Mouse (Mus musculus): ENCODE measurements at regions not wholly inside any gene's neighbourhood (a gene's known extent, or its start where the extent isn't known, plus 50 kb on each side); places are given as distances from the start of the nearest gene placed in this dataset.
A peak's percentile ranks its signal among the peaks of the same experiment; 100 is the strongest.

DNA sequence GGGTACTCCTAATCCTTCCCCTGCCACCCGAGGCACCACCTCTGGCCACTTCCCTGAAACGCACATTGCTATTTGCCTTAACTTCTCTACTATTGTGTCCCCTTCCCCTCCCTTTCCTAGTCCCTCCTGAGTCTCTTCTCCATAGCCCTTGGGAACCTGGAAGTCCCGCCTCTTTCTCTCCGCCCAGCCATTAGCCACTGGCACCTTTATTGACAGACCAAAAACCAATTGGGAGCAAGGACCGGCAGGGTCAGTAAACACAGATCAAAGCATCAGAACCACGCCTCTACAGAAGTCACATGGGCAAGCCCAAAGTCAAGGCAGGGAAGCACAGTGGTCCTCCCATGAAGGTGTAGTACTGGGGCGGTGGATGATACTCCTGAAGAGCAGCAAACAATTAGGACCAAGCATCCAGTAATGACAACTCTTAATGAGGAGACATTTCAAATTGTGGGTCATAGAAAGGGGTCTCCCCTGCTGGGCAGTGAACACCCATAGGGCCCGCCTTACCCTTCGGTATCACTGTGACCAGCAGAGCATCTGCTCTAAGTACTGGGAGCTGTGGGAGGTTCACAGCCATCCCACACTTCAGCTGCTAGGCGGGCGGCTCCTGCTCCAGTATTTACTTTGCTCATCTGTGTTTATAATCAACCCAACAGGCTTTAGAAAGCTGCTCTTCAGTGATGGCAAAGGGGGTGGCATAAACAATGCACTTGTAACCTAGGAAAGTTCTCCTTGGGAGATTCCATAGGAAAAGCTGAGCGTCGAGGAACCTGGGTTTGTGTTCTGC is 226.5 kb upstream of the Mphosph6 start:
- DNase-seq (ENCODE audit: low spot score): no peak

DNA sequence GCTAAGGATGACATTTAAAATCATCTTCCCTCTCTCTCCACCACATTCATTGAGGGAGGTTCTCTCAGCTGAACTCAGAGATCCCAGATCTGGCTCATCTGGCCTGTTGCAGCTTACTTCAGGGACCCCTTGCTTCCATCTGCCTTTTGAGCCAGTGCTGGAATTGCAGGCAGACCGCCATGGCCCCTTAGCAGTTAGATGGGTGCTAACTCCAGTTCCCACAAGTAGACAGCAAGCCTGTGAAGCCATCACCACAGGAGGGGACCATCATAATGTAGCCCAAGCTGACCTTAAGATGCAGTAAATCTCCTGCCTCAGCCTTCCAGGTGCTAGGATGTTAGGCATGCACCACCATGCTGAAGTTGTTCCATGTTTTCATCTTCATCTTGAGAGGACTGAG is 221.7 kb upstream of the Mphosph6 start:
- no peak for DNase-seq (ENCODE audit: low spot score)

DNA sequence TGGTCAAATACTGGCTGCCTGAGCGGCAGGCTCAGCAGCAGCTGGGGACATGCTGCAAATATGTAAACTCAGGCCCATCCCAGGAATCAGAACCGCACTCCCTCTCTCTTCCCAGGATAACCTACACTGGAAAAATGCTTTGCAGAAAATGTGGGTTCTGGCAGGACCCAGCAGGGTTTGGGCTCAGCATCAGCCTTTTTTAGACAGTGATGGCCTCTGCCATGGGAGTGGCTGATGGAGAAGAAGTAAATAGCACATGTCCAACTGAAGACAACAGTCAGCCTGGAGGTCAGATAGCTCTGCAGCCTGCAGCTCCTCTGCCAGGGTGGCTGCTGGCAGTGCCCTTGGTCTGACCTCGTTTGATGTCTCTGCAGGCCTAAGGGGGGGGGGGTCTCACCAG is 220.2 kb upstream of the Mphosph6 start:
- DNase-seq (ENCODE audit: low spot score): no peak

DNA sequence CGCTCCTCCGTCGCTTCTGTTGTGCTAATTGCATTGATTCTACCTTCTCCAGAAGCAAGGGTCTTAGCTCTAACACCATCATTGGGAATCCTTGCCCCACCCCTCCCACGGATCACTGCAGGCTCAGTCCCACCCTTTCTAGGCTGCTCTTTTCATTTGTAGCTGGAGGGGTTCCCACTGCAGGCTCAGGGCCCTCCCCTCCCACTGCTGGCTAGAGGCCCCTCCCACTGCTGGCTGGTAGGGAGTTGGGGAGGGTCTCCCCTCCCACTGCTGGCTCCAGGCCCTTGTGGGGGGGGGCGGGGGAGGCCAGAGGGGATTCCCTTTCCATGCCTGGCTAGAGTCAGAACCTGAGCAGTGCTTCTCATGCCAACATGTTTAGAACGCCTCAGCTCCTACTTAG is 215.5 kb upstream of the Mphosph6 start:
- DNase-seq (ENCODE audit: low spot score): no peak

DNA sequence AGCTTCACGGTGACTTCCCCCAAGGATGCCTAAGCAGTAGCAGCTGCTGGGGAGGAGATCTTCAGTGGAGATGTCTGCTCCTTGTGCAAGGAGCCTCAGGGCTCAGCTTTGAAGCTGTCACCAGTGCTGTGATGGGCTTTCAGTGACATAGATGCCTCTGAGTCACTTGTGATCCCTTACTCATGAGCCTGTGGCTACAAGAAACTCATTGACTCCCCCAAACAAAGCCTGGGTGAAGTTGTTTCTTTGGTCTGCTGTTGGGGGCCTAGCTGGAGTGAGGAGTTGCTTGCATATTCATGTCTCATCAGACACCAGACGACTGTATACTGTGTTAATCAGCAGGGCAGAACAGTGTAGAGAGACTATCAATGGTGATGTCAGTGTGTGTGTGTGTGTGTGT is 203.4 kb upstream of the Mphosph6 start:
- DNase-seq (ENCODE audit: low spot score): no peak

DNA sequence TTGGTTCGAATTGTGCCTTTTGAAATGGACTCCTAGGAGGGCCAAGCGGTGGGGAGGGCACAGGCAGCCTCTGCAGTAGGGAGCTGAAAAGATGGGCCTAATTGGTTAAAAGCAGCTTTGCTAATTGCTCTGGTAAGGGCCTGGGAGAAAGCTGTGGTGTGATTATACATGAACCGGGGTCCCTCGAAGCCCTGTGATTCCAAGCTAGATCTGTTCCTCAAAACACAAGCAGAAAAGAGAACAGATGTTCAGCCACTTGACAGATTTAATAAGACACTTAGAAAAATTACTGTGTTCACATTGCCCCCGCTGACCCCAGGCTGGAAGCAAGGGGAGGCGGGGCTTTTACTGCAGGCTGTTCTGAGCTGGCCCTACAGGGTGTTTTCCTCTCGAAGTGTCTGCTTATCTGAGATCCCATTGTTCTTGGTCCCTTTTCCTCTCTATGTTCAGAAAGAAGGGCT is 202.7 kb upstream of the Mphosph6 start:
- DNase-seq (ENCODE audit: low spot score): no peak

DNA sequence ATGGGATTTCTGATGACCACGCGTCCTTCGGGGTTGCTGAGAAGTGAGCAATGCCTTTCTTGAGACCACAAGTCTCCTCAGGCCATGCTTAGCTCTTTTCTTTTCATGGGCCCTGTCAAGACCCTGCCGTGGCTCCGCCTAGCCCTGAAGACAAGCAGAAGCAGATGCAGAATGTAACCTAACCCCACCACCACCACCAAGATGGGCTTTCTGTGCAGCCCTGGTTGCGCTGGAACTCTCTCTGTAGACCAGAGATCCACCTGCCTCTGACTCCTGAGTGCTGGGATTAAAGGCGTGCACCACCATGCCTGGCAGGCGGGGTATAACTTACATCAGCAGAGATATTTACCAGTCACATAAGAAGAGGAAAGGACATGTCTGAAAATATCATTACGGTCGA is 199.4 kb upstream of the Mphosph6 start:
- no peak for DNase-seq (ENCODE audit: low spot score)

DNA sequence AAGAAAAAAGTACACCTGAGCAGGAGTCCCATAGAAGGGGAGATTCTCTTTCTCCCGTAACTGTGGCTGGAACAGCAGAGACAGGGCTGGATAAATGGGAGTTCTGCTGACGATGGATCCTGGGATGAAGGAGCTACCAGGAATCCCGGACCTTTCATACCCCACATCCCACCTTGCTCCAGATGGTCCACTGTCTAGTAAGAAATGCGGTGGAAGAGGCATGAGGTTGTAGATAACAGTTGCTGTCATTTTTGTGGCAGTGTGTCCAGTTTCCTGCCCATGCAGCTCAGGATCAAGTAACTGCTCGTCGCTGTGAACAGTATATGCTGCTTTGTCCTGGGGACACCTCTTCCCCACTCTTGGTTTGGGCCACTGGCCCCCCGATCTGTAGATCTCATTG is 190.1 kb upstream of the Mphosph6 start:
- no peak for DNase-seq (ENCODE audit: low spot score)

DNA sequence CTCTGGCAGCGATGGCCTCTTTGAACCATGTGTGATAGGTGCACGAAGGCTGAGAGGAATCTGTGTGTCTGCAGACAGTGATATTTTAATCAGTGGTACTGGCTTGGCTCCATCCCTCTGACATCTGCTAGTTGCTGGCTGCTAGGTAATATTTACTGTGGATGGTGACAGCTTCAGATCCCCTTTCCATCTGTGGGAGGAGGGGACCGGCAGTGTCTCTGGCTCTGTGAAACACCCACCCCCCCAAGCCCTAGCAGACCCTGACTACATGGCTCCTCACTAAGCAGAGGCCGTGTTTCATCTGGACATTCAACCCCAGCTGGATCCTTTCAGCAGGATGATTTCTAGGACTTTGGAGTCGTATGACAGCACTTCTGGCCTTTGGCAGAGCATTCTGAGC is 187.0 kb upstream of the Mphosph6 start:
- no peak for DNase-seq (ENCODE audit: low spot score)

DNA sequence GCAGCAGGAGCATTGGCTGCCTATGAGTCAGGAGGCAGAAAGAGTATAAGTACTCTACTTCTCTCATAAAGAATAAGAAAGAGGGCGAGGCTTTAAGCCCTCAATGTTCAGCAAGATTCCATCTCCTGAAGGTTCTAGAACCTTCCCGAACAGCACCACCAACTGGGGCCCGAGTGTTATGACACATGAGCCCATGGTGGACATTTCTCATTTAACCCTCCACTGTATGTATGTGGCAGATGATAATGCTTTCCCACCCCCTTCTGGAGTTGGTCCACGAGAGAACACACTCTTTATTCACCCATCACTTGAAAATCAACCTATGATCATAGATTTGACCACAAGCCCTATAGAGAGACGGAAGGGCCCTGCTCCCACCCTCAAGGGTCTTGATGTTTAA is 166.6 kb upstream of the Mphosph6 start:
- no peak for DNase-seq (ENCODE audit: low spot score)

DNA sequence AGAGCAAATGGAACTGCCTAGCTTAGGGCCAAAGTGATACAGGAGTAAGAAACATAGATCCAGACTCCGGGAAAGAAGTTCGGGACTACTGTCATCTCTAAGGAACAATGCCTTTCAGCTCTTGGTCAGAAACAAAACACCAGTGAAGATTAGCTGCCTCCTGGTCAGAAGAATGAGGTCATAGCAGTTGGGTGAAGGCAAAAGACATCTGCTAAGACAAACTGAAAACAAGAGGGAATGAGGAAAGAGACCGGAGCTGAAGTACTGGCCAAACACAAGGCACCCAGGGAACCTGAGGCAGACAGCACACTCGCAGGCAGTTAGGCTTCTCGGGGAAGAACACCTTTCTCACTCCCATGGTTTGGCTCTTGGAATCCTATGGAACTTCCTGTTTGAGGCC is 164.8 kb upstream of the Mphosph6 start:
- DNase-seq (ENCODE audit: low spot score): no peak

DNA sequence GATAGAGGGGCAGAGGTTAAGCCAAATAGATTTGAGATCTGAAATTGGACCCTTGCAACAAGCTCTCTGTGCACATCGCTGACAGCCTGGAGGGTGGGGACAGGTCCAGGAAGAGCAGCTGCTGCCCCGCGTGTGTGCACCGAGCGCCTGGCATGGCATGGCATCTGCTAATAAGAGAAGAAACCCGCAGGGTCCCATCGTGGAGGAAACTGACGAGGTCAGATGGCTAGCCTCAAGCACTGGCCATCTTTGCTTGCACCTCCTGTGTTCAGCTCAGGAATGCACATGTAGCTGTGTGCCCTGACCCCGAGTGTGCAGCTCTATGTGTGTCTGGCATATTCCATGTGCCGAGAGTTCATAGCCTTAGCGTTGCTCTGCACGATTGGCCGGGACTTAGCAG is 161.7 kb upstream of the Mphosph6 start:
- DNase-seq (ENCODE audit: low spot score): no peak

DNA sequence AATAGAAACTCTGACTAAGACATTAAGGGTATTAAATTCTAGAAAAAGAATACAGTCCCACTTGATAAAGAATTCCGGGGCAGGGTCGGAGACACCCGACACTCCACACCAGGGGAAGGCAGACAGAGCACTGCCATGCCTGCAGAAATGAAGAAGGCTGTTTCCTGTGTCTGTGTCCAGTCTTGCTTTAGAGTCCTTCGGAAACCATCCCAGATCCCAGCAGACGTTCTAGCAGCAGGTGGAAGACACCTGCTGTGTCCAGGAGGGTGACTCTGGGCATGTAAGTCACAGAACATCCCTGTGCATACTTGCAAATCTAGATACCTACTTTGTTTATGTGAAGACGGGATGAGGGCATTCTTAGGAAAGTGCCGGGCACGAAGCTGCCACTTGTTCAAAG is 160.9 kb upstream of the Mphosph6 start:
- DNase-seq (ENCODE audit: low spot score): no peak

DNA sequence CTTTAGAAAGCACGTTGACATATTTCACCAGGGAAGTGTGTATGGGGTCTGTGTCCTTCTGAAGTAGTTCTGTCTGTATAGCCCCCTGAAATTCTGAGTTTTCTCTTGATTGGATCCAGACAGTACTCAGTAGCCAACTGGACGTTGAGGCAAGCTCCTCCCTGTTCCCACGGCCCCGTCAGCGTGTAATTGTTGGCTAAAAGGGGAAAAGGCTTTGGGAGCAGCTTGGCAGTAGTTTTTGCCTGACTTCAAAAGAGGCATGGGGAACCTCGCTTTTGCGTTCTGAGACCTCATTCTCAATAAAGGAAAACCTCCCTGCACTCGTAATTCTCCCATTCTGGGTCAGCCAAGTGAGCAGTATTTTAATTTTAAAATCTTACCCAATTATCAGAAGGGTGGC is 157.8 kb upstream of the Mphosph6 start:
- no peak for DNase-seq (ENCODE audit: low spot score)

DNA sequence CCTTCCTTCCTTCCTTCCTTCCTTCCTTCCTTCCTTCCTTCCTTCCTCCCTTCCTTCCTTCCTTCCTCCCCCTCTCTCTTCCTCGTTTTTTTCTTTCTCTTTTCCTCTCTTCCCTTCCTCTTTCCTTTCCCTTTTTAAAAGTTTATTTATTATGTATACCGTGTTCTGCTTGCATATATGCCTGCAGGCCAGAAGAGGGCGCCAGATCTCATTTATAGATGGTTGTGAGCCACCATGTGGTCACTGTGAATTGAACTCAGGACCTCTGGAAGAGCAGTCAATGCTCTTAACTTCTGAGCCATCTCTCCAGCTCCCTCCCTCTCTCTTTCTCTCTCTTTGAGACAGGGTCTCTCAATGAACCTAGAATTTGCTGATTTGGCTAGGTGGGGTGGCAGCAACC is 157.2 kb upstream of the Mphosph6 start:
- DNase-seq (ENCODE audit: low spot score): no peak

DNA sequence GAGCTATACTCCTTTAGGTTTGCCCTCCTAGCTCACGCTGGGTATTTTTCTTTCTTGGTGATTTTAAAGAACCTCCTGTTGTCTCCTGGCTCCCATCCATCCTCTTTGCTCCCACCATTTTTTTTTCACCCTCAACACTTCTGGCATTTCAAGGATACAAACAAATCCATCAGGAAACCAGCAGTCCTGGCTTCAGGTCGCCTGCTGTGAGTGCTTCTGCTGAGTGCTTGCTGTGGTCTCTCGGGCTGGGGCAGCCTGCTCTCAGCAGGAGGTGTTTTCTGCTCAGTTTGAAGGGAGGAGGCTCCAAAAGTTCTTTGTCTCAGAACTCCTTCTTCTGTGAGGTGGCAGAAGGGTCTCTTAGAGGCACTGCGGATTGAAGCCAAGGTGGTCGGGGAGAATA is 149.9 kb upstream of the Mphosph6 start:
- DNase-seq (ENCODE audit: low spot score): no peak

DNA sequence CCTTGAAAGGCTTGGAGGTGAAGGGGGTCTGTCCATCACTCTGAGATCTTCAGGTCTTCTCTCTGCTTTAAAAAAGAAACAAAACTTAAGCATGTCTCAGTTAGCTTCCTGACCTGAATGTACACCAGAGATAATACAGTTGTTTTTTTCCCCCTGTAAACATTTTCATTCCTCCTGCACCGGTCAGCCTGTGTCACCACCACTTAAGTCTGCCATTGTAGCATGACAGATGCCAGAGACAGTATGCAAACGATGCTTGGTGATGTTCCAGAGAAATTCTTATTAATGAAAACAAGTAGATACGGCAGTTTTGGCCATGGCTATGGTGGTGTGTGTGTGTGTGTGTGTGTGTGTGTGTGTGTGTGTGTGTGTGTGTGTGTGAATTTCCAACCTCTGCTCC is 144.8 kb upstream of the Mphosph6 start:
- DNase-seq (ENCODE audit: low spot score): no peak

DNA sequence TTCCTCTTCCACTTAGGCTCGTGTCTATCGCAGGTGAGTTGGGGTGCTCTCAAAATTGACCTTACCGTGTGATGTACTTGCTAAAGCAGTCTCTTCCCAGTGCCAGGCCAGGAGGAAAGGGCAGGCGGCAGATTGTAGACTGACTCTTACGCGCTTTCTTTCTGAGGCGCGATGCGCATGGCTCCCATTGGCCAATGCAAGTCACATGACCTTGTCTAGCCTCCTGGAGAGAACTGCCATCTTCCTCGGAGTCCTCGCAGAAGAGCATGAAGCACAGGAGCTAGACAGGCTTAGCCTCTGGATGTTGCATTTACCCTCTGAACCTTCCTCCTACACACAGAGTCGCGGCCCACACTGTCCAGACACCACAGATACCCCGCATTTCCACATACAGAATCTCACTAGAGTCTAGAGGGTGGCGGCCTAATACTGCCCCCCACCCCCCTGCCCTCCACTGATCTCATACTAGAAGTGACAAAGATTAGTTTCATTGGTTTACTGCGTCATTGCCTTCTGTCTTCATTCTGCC is 132.9 kb upstream of the Mphosph6 start:
- no peak for DNase-seq (ENCODE audit: low spot score)

DNA sequence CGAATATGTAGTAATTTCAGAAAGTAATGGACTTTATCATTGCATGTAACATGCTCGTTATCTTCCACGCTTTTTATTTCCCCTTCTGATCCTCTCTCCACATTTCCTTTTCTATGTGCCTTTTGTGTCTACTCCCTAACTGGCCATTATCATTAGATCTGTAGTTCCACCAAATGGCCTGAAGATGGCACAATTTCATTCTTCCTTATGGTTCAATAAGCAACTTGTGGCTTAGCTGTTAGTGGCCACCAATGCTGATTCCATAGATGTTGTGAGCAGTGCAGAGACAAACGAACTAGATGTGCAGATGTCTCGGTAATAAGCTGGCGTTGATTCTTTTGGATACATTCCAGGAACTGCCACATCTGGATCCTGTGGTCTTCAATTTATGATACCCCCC is 128.9 kb upstream of the Mphosph6 start:
- DNase-seq (ENCODE audit: low spot score): peak; percentile 39

DNA sequence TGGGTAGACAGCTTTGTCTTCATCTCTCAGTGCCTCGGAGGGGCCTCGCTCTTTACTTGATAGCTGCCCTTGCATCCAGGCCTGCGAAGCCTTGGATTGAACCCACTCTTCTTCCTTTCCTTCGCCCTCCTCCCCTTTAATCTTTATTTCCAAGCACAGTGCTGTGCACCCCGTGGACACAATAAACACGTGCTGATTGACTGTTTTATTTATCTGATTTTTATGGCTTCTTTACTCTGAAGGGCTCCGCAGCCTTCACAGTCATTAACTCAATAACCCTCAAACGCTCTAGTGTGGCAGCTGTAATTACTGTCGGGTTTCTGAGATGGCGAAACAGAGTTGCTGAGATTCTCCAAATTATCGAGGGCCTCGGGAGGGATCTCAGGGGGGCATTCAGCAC is 127.9 kb upstream of the Mphosph6 start:
- no peak for DNase-seq (ENCODE audit: low spot score)

DNA sequence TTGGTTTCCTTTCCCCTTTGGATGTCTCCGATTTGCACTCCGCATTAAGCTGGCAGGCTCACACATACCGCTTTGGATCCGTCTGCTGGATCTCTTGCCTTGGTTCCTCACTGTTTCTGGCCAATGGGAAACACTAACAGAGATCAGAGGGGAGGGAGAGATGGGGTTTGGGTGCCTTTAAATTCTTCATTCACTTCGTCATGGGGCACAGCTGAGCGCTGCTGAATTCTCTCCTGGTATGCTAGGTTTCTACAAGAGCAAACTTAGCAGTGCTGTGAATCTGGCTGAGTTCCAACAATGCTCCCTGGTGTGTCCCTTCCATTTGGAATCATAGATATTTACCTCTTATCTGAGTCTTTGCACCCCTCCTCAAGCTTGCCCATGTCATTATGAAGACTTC is 121.6 kb upstream of the Mphosph6 start:
- no peak for DNase-seq (ENCODE audit: low spot score)

DNA sequence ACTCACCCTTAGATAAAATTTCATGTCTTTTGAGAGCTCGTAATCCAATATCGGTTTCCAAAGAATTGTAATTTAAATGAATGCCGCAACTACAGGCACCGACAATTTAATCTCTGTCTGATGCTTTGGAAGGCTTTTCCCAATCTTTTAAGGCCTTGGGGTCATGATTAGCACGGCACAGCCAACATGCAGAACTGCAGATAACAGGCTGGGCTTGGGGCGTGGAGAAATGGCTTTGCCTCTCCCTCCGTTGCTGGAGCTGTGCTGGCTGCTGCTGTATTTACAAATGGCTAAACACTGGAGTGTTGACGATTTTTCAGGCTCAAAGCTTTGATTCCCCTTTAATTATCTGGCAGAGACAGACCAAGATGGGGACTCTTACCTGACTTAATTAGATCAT is 101.3 kb upstream of the Mphosph6 start:
- no peak for DNase-seq (ENCODE audit: low spot score)

DNA sequence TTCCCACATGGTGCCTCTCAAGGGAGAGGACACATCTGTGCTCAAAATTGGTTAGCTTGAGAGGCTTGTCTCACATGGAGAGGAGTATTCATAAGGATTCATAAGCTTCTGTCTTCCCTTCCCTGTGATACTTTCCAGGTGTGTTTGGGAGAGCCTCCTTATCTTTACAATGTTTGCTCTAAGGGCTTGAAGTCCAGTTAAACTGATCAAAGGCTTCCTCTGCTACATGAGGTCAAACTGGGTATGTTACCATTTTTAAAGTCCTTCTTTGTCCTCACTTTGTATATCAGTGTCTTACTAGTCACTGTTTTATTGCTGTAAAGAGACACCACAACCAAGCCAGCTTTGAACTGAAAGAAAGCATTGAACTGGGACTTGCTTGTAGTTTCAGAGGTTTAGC is 98.1 kb upstream of the Mphosph6 start:
- DNase-seq (ENCODE audit: low spot score): no peak

DNA sequence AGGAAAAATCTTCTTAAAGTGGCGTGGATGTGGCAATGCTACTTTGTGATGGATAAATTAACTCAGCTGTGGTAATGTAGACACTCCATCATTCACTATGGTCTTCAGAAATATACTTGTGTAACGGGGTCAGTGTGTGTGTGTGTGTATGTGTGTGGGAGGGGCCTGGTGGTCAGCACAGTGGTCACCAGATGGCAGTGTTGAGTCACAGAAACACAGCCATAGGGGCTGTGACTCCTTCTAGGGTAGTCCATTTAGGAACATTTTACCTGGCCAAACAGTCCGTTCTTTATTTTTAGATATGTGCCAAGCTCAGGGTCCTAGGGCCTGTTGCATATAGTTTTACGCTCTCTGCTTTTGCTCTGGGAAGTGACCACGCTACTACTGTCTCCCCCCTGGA is 96.3 kb upstream of the Mphosph6 start:
- peak; percentile 7 for DNase-seq (ENCODE audit: low spot score)

Measured in left cerebral cortex, adult 11 months (tissue).